Mouse (Mus musculus): ENCODE results near the gene Magea3.
"Not testable (repeated sequence)": the region's sequence is repeated elsewhere in the genome, so short reads cannot be mapped to it uniquely, and the experiment has no call there.

The Magea3 gene

GRCm38 (mm10) chrX:154949405-154949804, at the start of gene Magea3:
Magea3 (minus strand) TSS chrX:154949505.
- not testable (repeated sequence) for DNase-seq (ENCODE audit: low read depth)

GRCm38 (mm10) chrX:154995750-154996149, 46.4 kb upstream of the Magea3 start, which contains the start of gene Magea8:
Magea8 (minus strand) TSS chrX:154995850.
- DNase-seq (ENCODE audit: low read depth): not testable (repeated sequence)

- not testable (repeated sequence) for DNase-seq (ENCODE audit: low read depth)
Measured at GRCm38 (mm10) chrX:154935887-154936286, 13.4 kb downstream of the Magea3 start, which contains the start of gene Magea6. Magea6 (minus strand) TSS chrX:154935987.

Data from naive thymus-derived CD4-positive, alpha-beta T cell, adult 2 months (primary cell).